Mouse (Mus musculus): Measurements from ENCODE around the gene 5730596B20Rik.

DNA sequence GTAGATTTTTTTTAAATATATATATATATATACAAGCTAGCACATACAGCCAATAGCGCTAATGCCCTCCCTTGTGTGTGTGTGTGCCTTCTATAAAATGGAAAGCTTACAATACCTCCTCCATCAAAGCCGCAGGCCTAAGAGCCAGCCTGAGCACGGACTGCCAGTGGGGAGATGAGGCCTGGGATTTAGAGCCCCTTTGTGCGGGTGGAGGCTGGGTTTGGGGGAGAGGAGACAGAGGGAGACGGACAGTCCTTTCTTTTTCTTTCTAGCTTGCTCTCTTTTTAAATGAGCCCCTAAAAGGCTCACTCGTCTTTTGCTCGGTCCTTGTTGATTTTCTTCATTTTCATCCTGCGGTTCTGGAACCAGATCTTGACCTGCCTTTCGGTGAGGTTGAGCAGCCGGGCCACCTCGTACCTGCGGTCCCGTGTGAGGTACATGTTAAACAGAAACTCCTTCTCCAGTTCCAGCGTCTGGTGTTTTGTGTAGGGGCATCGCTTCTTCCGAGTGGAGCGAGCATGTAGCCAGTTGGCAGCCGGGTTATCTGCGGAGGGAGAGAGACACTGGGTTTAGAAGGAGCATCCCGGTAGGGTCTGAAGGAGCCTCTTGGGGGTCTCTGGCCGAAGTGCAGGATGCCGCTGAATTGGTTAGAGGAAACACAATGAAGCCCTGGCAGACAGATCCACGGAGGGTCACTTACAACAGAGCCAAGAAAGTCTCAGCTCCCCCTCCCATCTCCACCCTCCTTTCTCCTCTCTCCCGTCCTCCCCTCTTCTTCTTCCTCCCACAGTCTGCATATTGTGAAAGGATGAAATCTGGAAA, 46.9 kb downstream of the 5730596B20Rik start:
- no peak for TF ChIP-seq GATA1 (IDR thresholded peaks at IDR 0.05; ENCODE audit: low read length)
- no peak for TF ChIP-seq TAL1 (IDR thresholded peaks at IDR 0.05; ENCODE audit: low read length)

Data from erythroblast, embryonic 14.5 days (primary cell).